Mouse (Mus musculus) E14TG2a.4 (cell line): ENCODE measurements around the gene Zdhhc22.

Source experiments
- H3K27me3 ChIP-seq: 2 replicates; pipeline ENCODE4 v1.6.1; 2014; ENCODE audit warnings: low read length, control low read depth; ENCODE audit not compliant: insufficient read depth
- H3K36me3 ChIP-seq: 2 replicates; pipeline ENCODE4 v1.6.1; 2014; ENCODE audit warnings: low read length, control low read depth; ENCODE audit not compliant: insufficient read depth
- H3K4me1 ChIP-seq: replicated peaks from 2 replicates; pipeline ENCODE4 v1.6.1; 2014; ENCODE audit warnings: low read depth, low read length, control low read depth
- H3K4me3 ChIP-seq: replicated peaks from 2 replicates; pipeline ENCODE4 v1.5.1; 2014; ENCODE audit warnings: mild to moderate bottlenecking, low read length
- H3K9me3 ChIP-seq: 2 replicates; pipeline ENCODE4 v1.6.1; 2014; ENCODE audit warnings: low read length, control low read depth
- CTCF ChIP-seq: conservative IDR thresholded peaks from 2 replicates; pipeline ENCODE4 v1.5.1; 2014; ENCODE audit warnings: low read length
- NANOG ChIP-seq: IDR thresholded peaks from 2 replicates; pipeline ENCODE4 v1.6.1; 2014; ENCODE audit warnings: borderline replicate concordance, low read length, mixed read lengths
- POU5F1 ChIP-seq: IDR thresholded peaks from 2 replicates; pipeline ENCODE4 v1.6.1; 2014; ENCODE audit warnings: low read length, borderline replicate concordance

The Zdhhc22 gene

DNA sequence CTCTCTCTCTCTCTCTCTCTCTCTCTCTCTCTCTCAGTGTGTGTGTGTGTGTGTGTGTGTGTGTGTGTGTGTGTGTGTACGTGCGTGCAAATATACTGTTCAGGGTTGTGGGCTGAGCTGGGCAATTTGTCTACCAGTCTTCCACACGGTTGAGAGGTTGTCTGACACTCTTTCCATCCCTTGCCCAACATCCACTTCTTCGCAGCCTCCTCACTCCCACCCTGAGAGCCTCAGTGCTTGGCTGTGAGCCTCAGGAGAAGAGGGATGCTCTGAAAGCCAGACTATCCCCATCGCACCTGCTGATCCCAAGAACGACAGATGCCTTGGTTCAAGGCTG is 10.6 kb upstream of the Zdhhc22 start:
- peaks cover 25% of the 10 kb centered on the region for H3K4me1 ChIP-seq
- no peaks in the 10 kb centered on the region for H3K36me3 ChIP-seq
- no peaks in the 10 kb centered on the region for H3K9me3 ChIP-seq
- TF ChIP-seq POU5F1 = no peak
- TF ChIP-seq CTCF = peak; percentile 24; the same call in 1 of the 2 replicates
- no peak for TF ChIP-seq NANOG
- no peak overlapping the region for H3K4me3 ChIP-seq
- no peaks in the 10 kb centered on the region for H3K27me3 ChIP-seq

DNA sequence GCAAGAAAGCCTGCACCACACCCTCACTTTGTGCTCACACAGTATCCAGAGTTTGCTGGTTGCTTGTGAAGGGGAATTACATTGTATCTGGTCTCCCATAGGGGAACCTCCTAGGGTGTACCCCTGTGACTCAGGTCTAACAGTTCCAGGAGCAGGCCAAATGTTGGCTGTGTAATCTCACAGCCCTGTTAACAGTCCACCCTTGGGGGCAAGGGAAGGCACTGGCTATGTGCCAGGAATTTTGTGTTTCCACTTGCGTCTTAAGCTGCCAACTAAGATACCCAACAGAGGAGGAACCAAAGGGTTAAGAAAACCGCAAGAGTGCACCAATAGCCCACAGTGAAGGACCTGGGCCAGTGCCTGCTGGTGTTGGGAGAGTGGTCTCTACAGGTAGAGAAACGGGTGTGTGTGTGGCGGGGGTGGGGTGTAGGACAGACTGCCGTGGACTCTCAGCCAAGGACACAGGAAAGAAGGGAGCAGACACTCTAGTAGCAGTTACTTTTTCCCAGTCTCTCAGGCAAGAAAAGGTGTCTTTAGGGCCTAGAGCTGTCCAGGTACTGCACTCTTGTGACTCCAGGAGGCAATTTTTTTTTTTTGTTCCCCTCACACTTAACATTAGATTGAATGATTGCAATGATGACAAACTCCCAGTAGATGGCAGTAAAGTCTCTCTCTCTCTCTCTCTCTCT is 10.1 kb upstream of the Zdhhc22 start:
- no peak for TF ChIP-seq POU5F1
- TF ChIP-seq CTCF = no peak
- TF ChIP-seq NANOG = no peak
- Histone ChIP-seq H3K36me3 (no peaks in the 10 kb centered on the region), H3K9me3 (no peaks in the 10 kb centered on the region), H3K27me3 (no peaks in the 10 kb centered on the region), H3K4me3 (no peak overlapping the region), H3K4me1 (peaks cover 25% of the 10 kb centered on the region)

DNA sequence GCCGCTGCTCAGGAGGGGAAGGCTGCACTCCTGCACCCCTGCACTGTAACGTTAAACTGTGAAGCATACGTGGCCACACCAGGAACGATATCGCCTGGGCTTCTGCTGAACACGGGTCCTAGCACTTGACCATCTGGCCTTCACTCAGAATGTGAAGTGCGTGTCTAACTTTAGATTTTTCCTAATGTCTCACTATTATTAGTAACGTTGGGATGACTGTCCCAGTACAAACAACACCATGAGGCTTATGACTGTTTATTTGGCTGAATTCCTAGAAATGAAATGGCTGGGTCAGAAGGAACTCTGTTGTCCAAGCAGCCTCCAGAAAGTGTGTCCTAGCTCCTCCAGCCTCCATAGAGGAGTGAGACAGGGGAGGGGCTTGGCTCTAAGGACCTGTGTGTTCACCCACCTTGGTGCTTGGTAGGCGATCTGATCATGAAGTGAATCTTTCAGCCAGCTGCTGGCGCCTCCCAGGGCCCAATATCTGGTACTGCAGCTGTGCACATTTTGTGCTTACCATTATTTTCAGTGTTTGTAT is 9.1 kb upstream of the Zdhhc22 start:
- TF ChIP-seq NANOG (no peak), CTCF (peak; percentile 85), POU5F1 (no peak)
- no peak overlapping the region for H3K4me3 ChIP-seq
- peaks cover 25% of the 10 kb centered on the region for H3K4me1 ChIP-seq
- peaks cover 5% of the 10 kb centered on the region; the same call in 1 of the 2 replicates for H3K27me3 ChIP-seq
- H3K9me3 ChIP-seq = no peaks in the 10 kb centered on the region
- H3K36me3 ChIP-seq = no peaks in the 10 kb centered on the region

DNA sequence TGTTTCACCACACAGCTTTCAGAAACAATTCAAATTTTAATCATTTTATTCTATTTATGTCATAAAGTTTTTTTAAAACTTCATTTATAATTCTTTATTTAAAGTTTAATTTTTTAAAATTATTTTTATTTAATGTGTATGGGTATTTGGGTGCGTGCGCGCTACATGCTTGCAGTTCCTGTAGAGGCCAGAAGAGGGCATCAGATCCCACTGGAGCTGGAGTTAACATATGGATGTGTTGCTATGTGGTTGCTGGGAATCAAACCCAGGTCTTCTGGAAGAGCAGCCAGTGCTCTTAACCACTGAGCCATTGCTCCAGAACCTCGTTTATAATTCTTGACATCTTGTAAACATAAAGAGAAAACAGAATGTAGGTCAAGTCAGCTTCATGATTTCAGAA is 8.5 kb upstream of the Zdhhc22 start:
- H3K27me3 ChIP-seq = peaks cover 11% of the 10 kb centered on the region; the same call in 1 of the 2 replicates
- TF ChIP-seq NANOG = no peak
- TF ChIP-seq POU5F1 = no peak
- TF ChIP-seq CTCF = peak; percentile 89

DNA sequence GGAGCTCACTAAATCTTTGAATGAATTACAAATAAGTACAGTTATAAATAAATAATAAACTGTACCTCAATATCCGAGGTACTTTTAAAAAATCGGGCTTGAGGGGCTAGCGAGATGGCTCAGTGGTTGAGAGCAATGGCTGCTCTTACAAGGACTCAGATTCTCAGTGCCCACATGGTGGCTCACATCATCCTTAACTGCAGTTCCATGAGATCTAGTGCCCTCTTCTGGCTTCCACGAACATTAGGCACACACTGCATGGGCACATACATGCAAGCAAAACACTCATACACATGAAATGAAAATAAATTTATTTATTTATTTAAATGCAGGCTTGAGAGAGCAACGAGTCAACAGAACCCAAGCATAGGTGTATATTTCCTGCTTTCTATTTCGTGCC is 5.7 kb upstream of the Zdhhc22 start:
- Histone ChIP-seq H3K9me3 (no peaks in the 10 kb centered on the region), H3K4me1 (peaks cover 22% of the 10 kb centered on the region), H3K27me3 (peaks cover 34% of the 10 kb centered on the region), H3K36me3 (no peaks in the 10 kb centered on the region), H3K4me3 (no peak overlapping the region)
- no peak for TF ChIP-seq NANOG
- no peak for TF ChIP-seq POU5F1
- no peak for TF ChIP-seq CTCF

More for the DNA sequence above, 8.5 kb upstream of the Zdhhc22 start:
- no peak overlapping the region for H3K4me3 ChIP-seq
- no peaks in the 10 kb centered on the region for H3K36me3 ChIP-seq
- no peaks in the 10 kb centered on the region for H3K9me3 ChIP-seq
- peaks cover 24% of the 10 kb centered on the region for H3K4me1 ChIP-seq

DNA sequence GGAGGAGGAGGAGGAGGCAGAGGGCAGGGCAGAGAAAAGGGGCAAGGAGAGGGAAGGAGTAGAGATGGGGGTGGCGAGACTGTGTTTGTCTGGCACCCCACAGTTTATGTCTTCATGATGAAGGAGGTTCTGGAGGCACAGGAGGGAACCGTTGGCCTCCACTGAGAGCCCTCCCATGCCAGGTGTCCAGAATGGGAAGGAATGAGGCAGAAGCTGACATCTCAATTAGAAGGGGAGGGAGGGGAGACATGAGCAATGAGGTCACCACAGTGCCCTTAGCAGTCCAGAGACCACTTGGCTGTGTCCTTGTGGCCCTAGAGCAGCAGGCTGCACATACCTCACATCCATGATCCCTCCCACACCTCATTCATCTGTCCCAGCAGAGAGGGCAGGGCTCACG is 4.5 kb upstream of the Zdhhc22 start:
- no peaks in the 10 kb centered on the region for H3K9me3 ChIP-seq
- peaks cover 20% of the 10 kb centered on the region for H3K4me1 ChIP-seq
- TF ChIP-seq NANOG (no peak), POU5F1 (no peak), CTCF (no peak)
- no peaks in the 10 kb centered on the region for H3K36me3 ChIP-seq
- peaks cover 45% of the 10 kb centered on the region for H3K27me3 ChIP-seq
- no peak overlapping the region for H3K4me3 ChIP-seq

DNA sequence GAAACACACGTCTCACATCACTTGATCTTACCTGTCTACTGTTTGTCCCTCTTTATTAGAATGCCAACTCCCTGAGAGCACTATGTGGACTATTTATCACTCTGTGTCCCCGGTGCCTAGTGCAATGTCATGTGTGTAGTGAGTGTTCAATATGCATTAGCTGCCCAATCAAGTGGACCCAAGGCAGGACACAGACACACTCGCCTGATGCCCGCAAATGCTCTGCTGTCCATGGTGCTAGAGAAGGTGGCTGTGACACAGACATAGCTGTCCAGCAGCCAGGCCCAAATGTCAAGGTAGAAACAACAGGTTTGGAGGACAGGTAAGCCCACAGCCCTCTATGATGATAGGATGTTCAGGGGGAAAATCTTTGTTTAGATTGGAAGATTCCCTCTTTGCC is 3.9 kb upstream of the Zdhhc22 start:
- Histone ChIP-seq H3K27me3 (peaks cover 51% of the 10 kb centered on the region), H3K4me3 (no peak overlapping the region), H3K36me3 (no peaks in the 10 kb centered on the region), H3K4me1 (peaks cover 24% of the 10 kb centered on the region), H3K9me3 (no peaks in the 10 kb centered on the region)
- no peak for TF ChIP-seq POU5F1
- TF ChIP-seq CTCF = no peak
- TF ChIP-seq NANOG = no peak

DNA sequence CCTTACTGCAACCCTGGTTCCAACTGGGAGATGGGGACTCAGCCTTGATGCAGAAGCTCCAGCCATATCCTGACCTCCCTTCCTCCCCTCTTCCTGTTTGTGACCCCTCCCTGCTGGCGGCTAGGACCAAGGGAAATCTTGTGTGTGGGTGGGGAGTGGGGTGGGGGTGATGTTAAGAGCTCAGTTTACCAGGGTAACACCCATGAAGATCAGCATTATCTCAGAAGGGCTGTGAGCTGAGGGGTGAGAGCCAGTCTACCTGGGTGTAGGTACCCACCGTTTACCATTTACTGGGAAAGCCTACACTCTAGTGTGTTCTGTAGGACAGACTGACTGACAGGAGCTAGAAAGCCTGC is 503 bp upstream of the Zdhhc22 start:
- no peaks in the 10 kb centered on the region for H3K36me3 ChIP-seq
- H3K4me3 ChIP-seq = 0 out of 2 replicates have a peak overlapping the region, but pooled peaks have one; percentile 82

DNA sequence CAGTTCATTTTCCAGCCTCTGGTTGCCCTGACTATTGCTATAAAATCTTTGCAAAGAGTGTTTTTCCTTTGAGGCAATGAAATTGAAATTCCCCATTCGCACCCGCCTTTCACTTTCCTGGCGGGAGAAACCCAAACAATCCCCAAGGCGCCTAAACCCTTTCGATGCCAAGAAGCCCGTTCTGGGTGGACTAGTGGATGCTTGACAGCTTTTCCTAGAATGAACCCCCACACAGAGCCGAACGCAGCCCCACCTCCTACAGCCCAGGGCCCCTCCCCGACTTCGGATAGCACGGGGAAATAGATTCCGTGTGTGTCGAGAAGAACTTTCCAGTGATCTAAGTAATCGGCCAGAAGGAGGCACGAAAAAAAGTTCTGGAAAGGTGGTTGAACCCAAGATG is 852 bp downstream of the Zdhhc22 start:
- Histone ChIP-seq H3K36me3 (no peaks in the 10 kb centered on the region), H3K9me3 (no peaks in the 10 kb centered on the region), H3K4me3 (peak overlapping the region; percentile 82), H3K27me3 (peaks cover 92% of the 10 kb centered on the region), H3K4me1 (peaks cover 38% of the 10 kb centered on the region)
- TF ChIP-seq NANOG (no peak), CTCF (no peak), POU5F1 (no peak)

More for the DNA sequence above, 503 bp upstream of the Zdhhc22 start:
- no peaks in the 10 kb centered on the region for H3K9me3 ChIP-seq
- peaks cover 84% of the 10 kb centered on the region for H3K27me3 ChIP-seq
- H3K4me1 ChIP-seq = peaks cover 36% of the 10 kb centered on the region
- TF ChIP-seq POU5F1 (no peak), NANOG (no peak), CTCF (no peak)
